Mouse (Mus musculus) olfactory bulb, adult 2 months (tissue): ENCODE measurements at regions not wholly inside any gene's neighbourhood (a gene's known extent, or its start where the extent isn't known, plus 50 kb on each side); places are given as distances from the start of the nearest gene placed in this dataset.

Experiments
- H3K27ac ChIP-seq: fragments of 200-500 bp; 2 replicates; pipeline ENCODE4 v1.5.1; 2012; ENCODE audit warnings: low read depth, low read length; ENCODE audit not compliant: insufficient read depth
- H3K4me1 ChIP-seq: fragments of 200-500 bp; 2 replicates; pipeline ENCODE4 v1.6.1; 2012; ENCODE audit warnings: low read length; ENCODE audit not compliant: control insufficient read depth, insufficient read depth
- H3K4me3 ChIP-seq: fragments of 200-500 bp; 2 replicates; pipeline ENCODE4 v1.5.1; 2012; ENCODE audit warnings: mild to moderate bottlenecking, low read depth, low read length, moderate library complexity; ENCODE audit not compliant: insufficient read depth
- CTCF ChIP-seq: fragments of 200-500 bp; IDR thresholded peaks from 2 replicates; pipeline ENCODE4 v1.5.1; 2012; ENCODE audit warnings: low read depth, mild to moderate bottlenecking, low read length, moderate library complexity; ENCODE audit not compliant: insufficient read depth
- POLR2A ChIP-seq: fragments of 200-500 bp; IDR thresholded peaks from 2 replicates; pipeline ENCODE4 v1.6.1; 2012; ENCODE audit warnings: mild to moderate bottlenecking, low read depth, low read length, moderate library complexity; ENCODE audit not compliant: insufficient read depth
- WGBS: fragments of 180-500 bp; shearing (Covaris S2); methylation state at CpG from one replicate; pipeline ENCODE4 v1.1.7; 2018; 5-methylcytosine and 5-hydroxymethylcytosine counted together

DNA sequence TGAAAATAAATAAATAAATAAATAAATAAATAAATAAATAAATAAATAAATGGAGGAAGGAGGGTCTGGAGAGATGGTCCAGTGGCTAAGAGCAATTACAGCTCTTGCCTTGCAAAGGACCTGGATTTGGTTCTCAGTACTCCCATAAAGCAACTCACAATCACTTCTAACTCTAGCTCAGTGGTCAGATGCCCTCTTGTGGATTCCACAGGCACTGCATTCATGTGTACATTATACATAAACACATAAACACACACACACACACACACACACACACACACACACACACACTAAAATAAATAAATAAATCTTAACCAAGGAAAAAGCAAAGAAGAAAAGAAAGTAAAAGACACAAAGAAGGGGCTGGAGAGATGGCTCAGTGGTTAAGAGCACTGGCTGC is 74.2 kb upstream of the Dhx40 start:
- Histone ChIP-seq H3K4me1 (peaks cover 5% of the 10 kb centered on the region), H3K4me3 (no peak overlapping the region), H3K27ac (no peak overlapping the region)
- TF ChIP-seq POLR2A = no peak
- no peak for TF ChIP-seq CTCF

DNA sequence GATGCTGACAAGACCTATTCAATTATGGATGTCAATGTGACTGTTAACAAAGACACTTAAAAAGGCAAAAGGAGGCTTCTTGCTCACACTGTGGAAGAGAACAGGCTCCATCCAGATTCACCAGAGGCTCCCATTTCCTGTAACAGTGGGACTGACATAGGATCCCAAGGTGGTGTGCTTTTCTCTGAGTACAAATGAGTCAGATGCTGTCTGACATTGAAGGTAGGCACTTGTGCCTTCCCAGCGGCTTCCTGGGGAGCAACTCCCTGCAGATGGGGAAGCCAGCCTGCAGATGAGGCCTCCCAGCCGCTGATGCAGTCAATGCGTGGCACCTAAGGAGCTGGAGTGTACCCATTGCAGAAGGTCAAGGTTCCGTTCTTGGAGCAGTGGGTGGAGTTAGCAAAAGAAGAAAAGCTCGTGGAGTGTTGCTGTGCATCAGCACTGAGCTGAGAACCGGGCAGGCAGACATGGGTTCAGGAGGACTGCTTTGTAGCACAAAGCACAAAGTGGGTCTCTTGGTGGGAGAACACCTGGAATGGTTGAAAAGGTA is 71.9 kb upstream of the Dhx40 start:
- Histone ChIP-seq H3K4me1 (peaks cover 5% of the 10 kb centered on the region), H3K4me3 (no peak overlapping the region), H3K27ac (peak overlapping the region; percentile 50; the same call in 1 of the 2 replicates)
- TF ChIP-seq CTCF = no peak
- no peak for TF ChIP-seq POLR2A
- 43% methylated on average over 6 of the region's 6 CpGs for WGBS

DNA sequence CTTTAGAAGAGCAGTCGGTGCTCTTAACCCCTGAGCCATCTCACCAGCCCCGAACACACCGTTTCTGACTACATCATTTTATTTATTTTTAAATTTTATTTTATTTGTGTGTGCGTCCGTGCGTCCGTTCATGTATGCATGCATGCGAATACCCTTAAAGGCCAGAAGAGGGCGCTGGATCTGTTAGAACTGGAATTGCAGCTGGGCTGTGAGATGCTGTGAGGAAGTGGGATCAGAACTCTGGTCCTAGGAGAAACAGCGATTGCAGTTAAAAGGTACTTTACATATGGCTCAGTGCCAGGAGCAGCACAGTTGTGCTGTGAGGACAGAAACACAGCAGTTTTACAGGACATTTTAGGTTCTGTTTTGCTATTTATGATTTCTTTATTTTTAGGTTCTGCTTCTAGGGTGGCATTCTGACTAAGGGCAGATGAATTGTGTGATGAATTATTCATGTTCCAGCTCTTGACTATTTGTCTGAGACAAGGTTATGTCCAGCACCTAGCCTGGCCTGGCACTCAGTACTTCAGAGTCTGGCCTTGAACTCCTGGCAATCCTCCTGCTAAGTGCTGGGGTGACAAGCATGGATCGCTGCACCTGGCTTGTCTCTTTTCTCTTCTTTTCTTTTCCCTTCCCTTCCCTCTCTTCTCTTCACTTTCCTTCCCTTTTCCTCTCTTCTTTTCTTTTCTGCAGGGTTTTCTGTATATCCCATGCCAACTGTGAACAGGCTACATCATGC is 71.0 kb upstream of the Dhx40 start:
- 85% methylated on average over 11 of the region's 11 CpGs for WGBS
- TF ChIP-seq CTCF (no peak), POLR2A (no peak)
- H3K4me3 ChIP-seq = no peak overlapping the region
- H3K27ac ChIP-seq = no peak overlapping the region
- H3K4me1 ChIP-seq = peaks cover 5% of the 10 kb centered on the region

DNA sequence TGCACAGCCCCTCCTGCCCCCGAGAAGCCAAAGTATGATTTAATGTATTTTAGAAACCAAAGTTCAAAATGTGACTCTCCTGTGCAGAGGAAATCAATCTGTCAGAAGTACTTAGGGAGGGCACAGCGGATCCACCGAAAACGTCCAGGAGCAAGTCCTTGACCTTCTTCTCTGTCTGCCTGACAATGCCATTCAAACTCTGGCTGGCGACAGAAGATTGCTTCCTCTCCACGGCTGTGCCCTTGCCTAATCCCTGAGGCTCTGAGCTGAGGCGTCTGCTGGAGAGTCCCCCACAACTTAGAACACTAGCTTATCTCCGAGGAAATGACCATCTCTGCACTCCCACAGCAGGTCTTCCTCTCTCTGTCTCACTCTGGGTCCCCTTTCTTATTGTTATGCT is 69.0 kb upstream of the Dhx40 start:
- Histone ChIP-seq H3K27ac (no peak overlapping the region), H3K4me1 (peaks cover 9% of the 10 kb centered on the region), H3K4me3 (no peak overlapping the region)
- WGBS = 72% methylated on average over 8 of the region's 8 CpGs
- TF ChIP-seq POLR2A (no peak), CTCF (no peak)

DNA sequence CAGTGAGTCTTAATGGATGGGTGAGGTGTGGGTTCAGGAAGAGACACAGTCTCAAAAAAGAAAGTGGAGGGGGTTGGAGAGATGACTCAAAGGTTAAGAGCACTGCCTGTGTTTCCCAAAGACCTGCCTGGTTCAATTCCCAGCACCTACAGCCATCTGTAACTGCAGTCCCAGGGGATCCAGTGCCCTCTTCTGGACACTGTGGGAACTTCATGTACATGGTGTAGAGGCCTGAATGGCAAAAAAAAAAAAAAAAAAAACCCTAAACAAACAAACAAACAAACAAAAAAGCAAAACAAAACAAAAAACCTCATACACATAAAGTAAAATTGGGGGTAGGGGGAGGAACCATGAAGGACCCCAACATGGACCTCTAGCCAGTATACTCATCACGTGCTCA is 68.2 kb upstream of the Dhx40 start:
- no peak overlapping the region for H3K27ac ChIP-seq
- WGBS = 94% methylated on average over 1 of the region's 1 CpGs
- TF ChIP-seq POLR2A (no peak), CTCF (no peak)
- peaks cover 9% of the 10 kb centered on the region for H3K4me1 ChIP-seq
- H3K4me3 ChIP-seq = no peak overlapping the region

DNA sequence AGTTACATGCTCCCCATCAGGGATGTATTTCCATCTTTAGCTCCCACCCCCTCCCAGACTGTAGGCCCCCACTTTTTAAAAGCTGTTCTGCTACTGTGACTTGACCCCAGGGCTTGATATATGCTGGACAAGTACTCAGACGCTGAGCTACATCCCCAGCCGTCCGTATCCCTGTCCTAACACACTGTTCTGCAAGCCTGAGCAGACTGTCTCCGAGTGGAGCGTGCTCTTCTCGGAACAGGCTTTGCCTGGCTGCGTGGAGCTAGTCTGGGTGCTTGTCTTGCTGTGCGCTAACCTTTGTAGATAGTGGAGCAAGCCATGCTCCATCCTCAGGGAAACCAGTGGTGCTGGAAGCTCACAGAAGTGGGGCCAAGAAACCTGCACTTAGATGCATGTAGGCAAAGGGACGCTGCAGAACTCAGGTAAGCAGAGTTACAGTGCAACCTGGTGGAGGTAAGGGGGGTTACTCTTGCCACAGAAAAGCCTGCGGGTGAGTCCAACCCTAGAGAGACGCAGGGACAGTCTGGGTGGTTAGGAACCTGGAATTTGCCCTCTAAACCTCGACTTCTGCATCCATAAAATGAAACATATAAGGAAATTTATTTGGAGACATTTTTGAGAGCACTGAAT is 67.2 kb upstream of the Dhx40 start:
- no peak overlapping the region for H3K27ac ChIP-seq
- no peak overlapping the region for H3K4me3 ChIP-seq
- no peak for TF ChIP-seq CTCF
- 73% methylated on average over 12 of the region's 12 CpGs for WGBS
- peaks cover 8% of the 10 kb centered on the region for H3K4me1 ChIP-seq

DNA sequence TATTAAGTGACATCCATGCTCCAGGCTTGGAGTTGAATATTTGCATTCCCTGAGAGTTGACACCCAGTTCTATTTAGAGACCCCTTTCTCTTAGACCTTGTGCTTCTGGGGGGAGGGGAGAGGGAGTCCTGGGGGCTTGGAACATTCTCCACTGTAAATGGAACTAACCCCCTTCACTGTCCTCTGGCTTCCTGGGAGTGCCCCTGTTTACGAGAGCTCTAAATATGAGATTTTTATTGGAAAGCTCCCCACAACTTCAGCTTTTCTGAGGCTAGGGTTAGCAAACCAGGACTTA is 65.8 kb upstream of the Dhx40 start:
- H3K4me1 ChIP-seq = peaks cover 3% of the 10 kb centered on the region
- 67% methylated on average over 1 of the region's 1 CpGs for WGBS
- no peak overlapping the region for H3K4me3 ChIP-seq
- H3K27ac ChIP-seq = no peak overlapping the region
- TF ChIP-seq POLR2A = no peak
- no peak for TF ChIP-seq CTCF

DNA sequence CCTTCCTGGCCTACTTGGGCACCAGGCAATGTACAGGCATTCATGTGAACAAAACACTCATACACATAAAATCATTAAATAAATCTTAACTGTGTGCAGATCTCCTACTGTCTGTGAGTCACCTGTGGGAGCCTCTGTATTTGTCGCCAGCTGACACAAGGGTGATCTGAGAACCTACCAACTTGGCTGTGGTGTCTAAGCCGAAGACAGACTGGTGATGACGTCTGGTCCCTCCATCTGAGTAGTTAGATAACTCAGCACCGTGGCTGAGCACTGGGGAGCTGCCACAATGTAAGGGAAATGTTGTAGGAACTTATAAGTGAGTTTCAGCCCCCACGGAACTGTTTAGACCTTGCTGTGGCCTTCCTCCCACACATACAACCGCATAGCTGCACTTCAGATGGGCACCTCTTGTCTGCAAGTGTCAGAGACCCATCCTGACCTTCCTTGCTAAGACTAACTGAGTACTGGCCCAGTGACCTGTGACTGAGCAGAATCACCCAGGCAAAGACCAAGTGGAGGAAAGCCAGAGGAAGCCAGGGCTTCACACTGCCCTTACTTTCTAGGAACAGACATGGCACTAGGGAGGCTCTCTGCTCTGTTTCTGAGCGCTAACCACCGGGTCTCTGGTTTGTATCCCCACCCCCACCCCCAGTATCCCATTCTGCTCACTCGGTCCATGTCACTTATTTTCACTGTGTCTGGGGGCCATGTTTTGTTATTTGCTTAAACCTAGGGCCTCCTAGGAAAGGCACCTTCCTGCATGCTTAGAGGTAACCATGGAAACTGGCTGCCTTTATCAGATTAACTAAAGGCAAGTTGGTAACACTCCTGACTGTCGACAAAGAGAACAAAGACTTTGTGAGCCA is 65.2 kb upstream of the Dhx40 start:
- H3K4me3 ChIP-seq = no peak overlapping the region
- TF ChIP-seq CTCF (no peak), POLR2A (no peak)
- H3K4me1 ChIP-seq = peaks cover 3% of the 10 kb centered on the region
- 59% methylated on average over 10 of the region's 10 CpGs for WGBS
- H3K27ac ChIP-seq = no peak overlapping the region

DNA sequence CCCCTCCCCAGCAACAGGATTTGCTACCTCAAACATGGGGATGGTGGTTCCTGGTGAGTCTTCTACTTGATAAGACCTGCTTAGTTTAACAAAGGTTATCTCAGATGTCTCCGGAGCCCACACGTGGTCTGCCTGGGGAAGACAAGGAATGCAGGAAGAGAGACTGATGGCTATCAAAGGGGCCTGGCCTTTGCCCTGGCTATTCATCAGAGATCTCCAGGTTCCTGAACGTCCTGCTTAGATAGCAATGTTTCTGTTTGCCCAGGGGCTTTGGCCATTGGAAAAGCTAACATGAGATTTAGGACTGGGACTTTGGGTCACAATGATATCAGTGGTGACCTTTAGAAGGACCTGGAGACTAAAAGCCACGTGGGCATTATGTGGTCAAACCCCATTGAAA is 64.2 kb upstream of the Dhx40 start:
- WGBS = 80% methylated on average over 4 of the region's 4 CpGs
- Histone ChIP-seq H3K4me1 (peaks cover 3% of the 10 kb centered on the region), H3K4me3 (no peak overlapping the region), H3K27ac (no peak overlapping the region)
- no peak for TF ChIP-seq POLR2A
